Mouse (Mus musculus) heart, adult 8-10 months (tissue): ENCODE data around the gene Olfr1474. TPM values are rescaled to one million over a fixed set of nuclear protein-coding genes. Genes with fewer than 3 reads are reported as not detected.
"Not testable (repeated sequence)": the region's sequence is repeated elsewhere in the genome, so short reads cannot be mapped to it uniquely, and the experiment has no call there.

Source experiments
- DNase-seq: peaks from one replicate; pipeline ENCODE4 v3.0.0; 2022; ENCODE audit warnings: low spot score
- total RNA-seq, 4 experiments: library from RNA; stranded (reverse); gene quantifications; 2 replicates each; pipeline ENCODE4 v1.2.4; 2022

Olfr1474 gene
- total RNA-seq, result not detected

DNA sequence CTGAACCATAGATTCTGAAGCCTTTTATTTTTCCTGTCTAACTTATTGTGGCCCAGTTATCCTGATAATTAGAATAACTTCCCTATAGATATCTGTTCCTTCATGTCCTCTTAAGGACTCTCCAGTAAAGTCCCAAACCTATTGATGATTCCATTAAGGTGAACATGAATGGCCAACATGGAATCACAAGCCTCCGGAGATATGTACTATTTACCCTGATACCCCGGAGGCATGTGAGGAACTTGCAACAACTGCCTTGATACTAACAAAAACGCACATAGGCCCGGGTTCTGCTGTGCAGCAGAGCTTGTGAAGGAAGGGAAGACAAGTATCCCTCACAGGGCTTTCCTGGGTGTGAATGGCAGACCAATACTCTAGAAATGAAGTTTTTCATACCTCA lies at the start of gene Olfr1474:
Olfr1474 (plus strand) TSS at position 301 of the 400 bp plus-strand sequence.
- not testable (repeated sequence) for DNase-seq

GRCm38 (mm10) chr19:13443109-13443508 lies 26.3 kb upstream of the Olfr1474 start, which contains the start of gene Olfr1471:
Olfr1471 (plus strand) TSS chr19:13443409.
- DNase-seq, result not testable (repeated sequence)

DNA sequence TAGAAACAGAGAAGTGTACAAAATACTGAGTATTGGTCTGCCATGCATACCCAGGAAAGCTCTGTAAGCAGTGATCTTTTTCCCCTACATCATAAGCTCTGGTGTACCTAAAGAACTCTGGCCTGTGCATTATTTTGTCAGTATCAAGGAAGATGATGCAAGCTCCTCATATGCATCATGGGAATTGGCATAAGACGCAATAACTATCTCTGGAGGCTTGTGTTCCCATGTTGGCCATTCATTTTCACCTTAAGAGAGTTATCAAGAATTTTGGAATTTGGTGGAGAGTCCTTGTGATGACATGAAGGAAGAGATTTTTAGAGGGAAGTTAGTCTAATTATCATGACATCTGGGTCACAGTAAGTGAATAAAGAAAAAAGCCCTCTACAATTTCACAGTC lies 13.4 kb upstream of the Olfr1474 start, which contains the start of gene Olfr1472:
Olfr1472 (minus strand) TSS at position 101 of the 400 bp plus-strand sequence.
- DNase-seq, result no peak

DNA sequence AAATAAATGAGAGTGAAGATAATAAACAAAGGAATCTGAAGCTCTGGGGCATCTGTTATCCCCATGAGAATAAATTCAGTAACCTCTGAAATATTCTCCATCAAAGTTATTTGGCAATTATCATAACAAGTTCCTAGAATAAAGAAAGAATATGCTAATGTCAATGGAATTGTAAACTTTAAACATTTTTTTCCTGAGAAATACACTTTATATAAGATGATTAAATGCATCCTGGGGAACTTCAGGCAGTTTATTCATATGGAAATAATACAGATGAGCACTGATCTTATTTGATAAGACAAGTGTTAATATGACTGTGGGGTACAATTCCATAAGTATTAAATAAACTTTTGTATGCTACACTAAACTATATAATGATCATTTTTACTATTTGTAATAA lies 10.7 kb downstream of the Olfr1474 start, which contains the start of gene Olfr1475:
Olfr1475 (minus strand) TSS at position 101 of the 400 bp plus-strand sequence.
- DNase-seq, result no peak

- DNase-seq, result no peak
Observed at GRCm38 (mm10) chr19:13500246-13500645, 30.9 kb downstream of the Olfr1474 start, which contains the start of gene Olfr1477. Olfr1477 (plus strand) TSS chr19:13500546.

Other genes starting within 250 kb of the Olfr1474 start
- gene Olfr1463, start 238.2 kb upstream of the Olfr1474 start, total RNA-seq, result not detected
- not detected for gene Olfr1465, start 154.0 kb upstream of the Olfr1474 start, total RNA-seq
- gene Olfr1466, start 130.7 kb upstream of the Olfr1474 start, total RNA-seq, result not detected
- not detected for gene Olfr1467, start 107.3 kb upstream of the Olfr1474 start, total RNA-seq
- gene Olfr1469, start 61.7 kb upstream of the Olfr1474 start, total RNA-seq, result not detected
- not detected for gene Olfr1471, start 26.2 kb upstream of the Olfr1474 start, total RNA-seq
- gene Olfr1472, start 13.5 kb upstream of the Olfr1474 start, total RNA-seq, result not detected
- gene Olfr1475, start 10.6 kb downstream of the Olfr1474 start, total RNA-seq, result not detected
- not detected for gene Olfr1477, start 31.0 kb downstream of the Olfr1474 start, total RNA-seq
- not detected for gene Olfr1480, start 58.3 kb downstream of the Olfr1474 start, total RNA-seq
- not detected for gene Olfr1484, start 113.9 kb downstream of the Olfr1474 start, total RNA-seq
- not detected for gene Olfr1487, start 147.8 kb downstream of the Olfr1474 start, total RNA-seq
- not detected for gene Olfr1489, start 162.1 kb downstream of the Olfr1474 start, total RNA-seq
- gene Olfr1490, start 181.5 kb downstream of the Olfr1474 start, total RNA-seq, result not detected
- not detected for gene Olfr1491, start 227.7 kb downstream of the Olfr1474 start, total RNA-seq